Mouse (Mus musculus) adipocyte (in vitro differentiated cells): ENCODE results near the gene Capza1.
A peak's percentile ranks its signal among the peaks of the same experiment; 100 is the strongest.
"Not testable (repeated sequence)": the region's sequence is repeated elsewhere in the genome, so short reads cannot be mapped to it uniquely, and the experiment has no call there.

ENCODE experiments used
- DNase-seq: peaks from one replicate; pipeline ENCODE4 v3.0.0-alpha.2; 2016; ENCODE audit warnings: low spot score

The Capza1 gene

GRCm38 (mm10) chr3:104817481-104817990, 46.8 kb downstream of the Capza1 start:
- DNase-seq, result peak; percentile 50

GRCm38 (mm10) chr3:104816130-104816529, 48.2 kb downstream of the Capza1 start:
- no peak for DNase-seq

GRCm38 (mm10) chr3:104815346-104815745, 49.0 kb downstream of the Capza1 start:
- no peak for DNase-seq

GRCm38 (mm10) chr3:104814746-104815145, 49.6 kb downstream of the Capza1 start:
- DNase-seq, result no peak

GRCm38 (mm10) chr3:104813227-104813626, 51.1 kb downstream of the Capza1 start:
- not testable (repeated sequence) for DNase-seq

GRCm38 (mm10) chr3:104812254-104812653, 52.1 kb downstream of the Capza1 start:
- DNase-seq, result no peak

- no peak for DNase-seq
Measured at GRCm38 (mm10) chr3:104811752-104812151, 52.6 kb downstream of the Capza1 start.

GRCm38 (mm10) chr3:104805539-104805938, 58.8 kb downstream of the Capza1 start:
- no peak for DNase-seq

- no peak for DNase-seq
Measured at GRCm38 (mm10) chr3:104804312-104804711, 60.0 kb downstream of the Capza1 start.

GRCm38 (mm10) chr3:104801481-104801880, 62.8 kb downstream of the Capza1 start:
- DNase-seq, result no peak

- no peak for DNase-seq
Measured at GRCm38 (mm10) chr3:104800681-104801080, 63.6 kb downstream of the Capza1 start.

- no peak for DNase-seq
Measured at GRCm38 (mm10) chr3:104796430-104797082, 67.7 kb downstream of the Capza1 start.

- no peak for DNase-seq
Measured at GRCm38 (mm10) chr3:104795661-104796340, 68.5 kb downstream of the Capza1 start.

GRCm38 (mm10) chr3:104794953-104795470, 69.3 kb downstream of the Capza1 start:
- DNase-seq, result no peak

GRCm38 (mm10) chr3:104793871-104794828, 70.2 kb downstream of the Capza1 start:
- DNase-seq, result peak; percentile 85

- DNase-seq, result no peak
Measured at GRCm38 (mm10) chr3:104792360-104793270, 71.7 kb downstream of the Capza1 start.

- DNase-seq, result no peak
Measured at GRCm38 (mm10) chr3:104791671-104792070, 72.6 kb downstream of the Capza1 start.

GRCm38 (mm10) chr3:104791017-104791416, 73.3 kb downstream of the Capza1 start:
- no peak for DNase-seq

GRCm38 (mm10) chr3:104790401-104790937, 73.8 kb downstream of the Capza1 start:
- DNase-seq, result peak; percentile 75

GRCm38 (mm10) chr3:104789822-104790221, 74.5 kb downstream of the Capza1 start:
- DNase-seq, result peak; percentile 88

GRCm38 (mm10) chr3:104789312-104789605, 75.0 kb downstream of the Capza1 start:
- DNase-seq, result no peak
